Mouse (Mus musculus) midbrain, embryonic 12.5 days (tissue): ENCODE data around the gene Tagln2. TPM values are rescaled to one million over a fixed set of nuclear protein-coding genes. Genes with fewer than 3 reads are reported as not detected.

ENCODE experiments used
- ATAC-seq: fragments of 200-750 bp; cut with Nextera tagmentation; 2 replicates; pipeline ENCODE4 v1.8.0; 2017; ENCODE audit warnings: low read depth, moderate TSS enrichment, moderate library complexity; ENCODE audit not compliant: low FRiP score
- H3K27ac ChIP-seq: fragments of 300-500 bp; sonication (generic); replicated peaks from 2 replicates; pipeline ENCODE4 v1.5.1; 2016; ENCODE audit warnings: mild to moderate bottlenecking
- H3K27me3 ChIP-seq: fragments of 300-500 bp; sonication (generic); 2 replicates; pipeline ENCODE4 v1.6.1; 2016; ENCODE audit warnings: mild to moderate bottlenecking
- H3K36me3 ChIP-seq: fragments of 300-500 bp; sonication (generic); 2 replicates; pipeline ENCODE4 v1.6.1; 2016
- H3K4me1 ChIP-seq: fragments of 300-500 bp; sonication (generic); 2 replicates; pipeline ENCODE4 v1.6.1; 2016
- H3K4me2 ChIP-seq: fragments of 300-500 bp; sonication (generic); replicated peaks from 2 replicates; pipeline ENCODE4 v1.6.1; 2016; ENCODE audit warnings: mild to moderate bottlenecking, moderate library complexity
- H3K4me3 ChIP-seq: fragments of 300-500 bp; sonication (generic); 2 replicates; pipeline ENCODE4 v1.5.1; 2016; ENCODE audit warnings: mild to moderate bottlenecking
- H3K9ac ChIP-seq: fragments of 300-500 bp; sonication (generic); replicated peaks from 2 replicates; pipeline ENCODE4 v1.6.1; 2016; ENCODE audit warnings: mild to moderate bottlenecking, moderate library complexity
- H3K9me3 ChIP-seq: fragments of 300-500 bp; sonication (generic); 2 replicates; pipeline ENCODE4 v1.6.1; 2016; ENCODE audit warnings: mild to moderate bottlenecking
- WGBS: fragments of 180-500 bp; shearing (Covaris S2); methylation state at CpG from one replicate; pipeline ENCODE4 v1.1.7; 2016; 5-methylcytosine and 5-hydroxymethylcytosine counted together
- polyA plus RNA-seq: library from polyadenylated mRNA; unstranded; fragments of >200 nt; fragmentation: Nextera tagmentation; extraction: Ambion mirVana; gene quantifications from 2 replicates; pipeline ENCODE4 v1.2.1, GENCODE M21; 2016

Tagln2 gene
- polyA plus RNA-seq, 1 experiment from 2014 or later, result 45.9 TPM

DNA sequence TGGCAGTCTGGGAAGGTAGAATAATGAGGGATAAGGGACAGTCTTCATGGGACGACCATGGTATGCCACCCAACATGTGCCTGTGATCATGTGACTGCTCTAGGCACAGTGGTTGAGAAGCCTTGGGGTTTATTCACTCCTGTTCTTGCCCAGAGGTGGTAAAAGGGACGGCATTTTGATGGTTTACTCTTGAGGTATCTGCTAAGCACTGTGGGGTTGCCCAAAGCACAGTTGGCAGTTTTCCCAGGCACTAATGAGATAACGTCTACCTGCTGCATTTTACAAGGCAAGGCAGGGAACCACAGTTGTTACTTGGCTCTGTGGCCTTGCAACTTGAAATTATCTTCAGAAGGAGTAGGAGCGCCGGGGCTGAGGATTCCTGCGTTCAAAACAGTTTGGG lies 40.0 kb downstream of the Tagln2 start:
- Histone ChIP-seq H3K27me3 (peaks cover 8% of the 10 kb centered on the region; the same call in 1 of the 2 replicates), H3K4me1 (peaks cover 10% of the 10 kb centered on the region), H3K9me3 (no peaks in the 10 kb centered on the region), H3K27ac (no peak overlapping the region), H3K9ac (no peak overlapping the region), H3K36me3 (no peaks in the 10 kb centered on the region), H3K4me2 (no peak overlapping the region), H3K4me3 (no peak overlapping the region)
- WGBS, result 65% methylated on average over 6 of the region's 6 CpGs
- ATAC-seq, result 0 out of 2 replicates have a peak, but pooled peaks have one; percentile 38

DNA sequence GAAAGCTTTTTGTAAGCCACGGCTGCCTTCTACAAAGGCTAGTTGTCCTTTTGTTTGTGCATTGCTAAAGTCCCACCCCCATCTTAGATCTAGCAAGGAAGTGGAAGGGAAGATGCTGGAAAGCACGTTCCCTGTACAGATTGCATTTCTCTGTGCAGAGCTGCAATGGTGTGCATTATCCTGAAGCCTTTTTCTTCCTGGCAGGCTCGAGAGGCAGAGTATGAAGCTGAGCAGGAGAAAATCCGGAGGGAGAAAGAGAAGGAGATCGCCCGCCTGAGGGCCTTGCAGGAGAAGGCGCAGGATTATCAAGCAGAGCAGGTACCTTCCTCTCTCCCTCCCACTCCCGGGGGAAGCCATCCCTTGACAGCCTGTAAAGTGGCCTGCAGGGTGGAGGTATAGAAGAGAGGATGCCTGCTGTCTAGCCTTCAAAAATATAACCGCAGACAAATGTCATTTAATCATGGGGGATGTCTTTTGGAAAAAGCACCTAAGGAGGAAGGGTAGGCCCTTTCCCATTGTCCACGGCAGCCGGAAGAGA lies 40.5 kb downstream of the Tagln2 start:
- Histone ChIP-seq H3K36me3 (no peaks in the 10 kb centered on the region), H3K4me1 (peaks cover 10% of the 10 kb centered on the region), H3K4me2 (no peak overlapping the region), H3K27ac (0 out of 2 replicates have a peak overlapping the region, but pooled peaks have one; percentile 15), H3K4me3 (no peak overlapping the region), H3K27me3 (peaks cover 8% of the 10 kb centered on the region; the same call in 1 of the 2 replicates), H3K9ac (no peak overlapping the region), H3K9me3 (no peaks in the 10 kb centered on the region)
- 44% methylated on average over 11 of the region's 11 CpGs for WGBS
- no peak for ATAC-seq

DNA sequence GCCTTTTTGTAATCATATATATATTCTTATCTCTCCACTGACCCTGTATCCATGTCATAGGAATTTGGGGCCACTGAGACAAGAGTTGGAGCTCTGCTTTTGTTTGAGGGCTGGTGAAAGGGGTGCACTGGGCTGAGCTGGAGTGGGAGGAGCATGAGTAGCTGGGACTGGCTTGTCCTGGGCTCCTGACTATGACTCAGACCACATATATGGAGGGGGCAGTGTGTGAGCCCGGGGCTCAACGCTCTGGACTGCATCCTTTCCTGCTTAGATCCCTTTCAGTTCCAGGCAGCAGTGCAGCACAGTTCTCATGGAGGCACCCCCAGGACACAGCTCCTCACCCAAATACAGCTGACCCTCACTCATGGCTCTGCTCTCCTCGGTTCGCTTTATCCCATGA lies 46.2 kb downstream of the Tagln2 start:
- no peak for ATAC-seq
- no peak overlapping the region for H3K4me3 ChIP-seq
- no peak overlapping the region for H3K27ac ChIP-seq
- H3K9ac ChIP-seq, result no peak overlapping the region
- H3K9me3 ChIP-seq, result no peaks in the 10 kb centered on the region
- peaks cover 20% of the 10 kb centered on the region for H3K27me3 ChIP-seq
- H3K36me3 ChIP-seq, result no peaks in the 10 kb centered on the region
- no peak overlapping the region for H3K4me2 ChIP-seq
- H3K4me1 ChIP-seq, result peaks cover 19% of the 10 kb centered on the region
- WGBS, result 83% methylated on average over 4 of the region's 4 CpGs

DNA sequence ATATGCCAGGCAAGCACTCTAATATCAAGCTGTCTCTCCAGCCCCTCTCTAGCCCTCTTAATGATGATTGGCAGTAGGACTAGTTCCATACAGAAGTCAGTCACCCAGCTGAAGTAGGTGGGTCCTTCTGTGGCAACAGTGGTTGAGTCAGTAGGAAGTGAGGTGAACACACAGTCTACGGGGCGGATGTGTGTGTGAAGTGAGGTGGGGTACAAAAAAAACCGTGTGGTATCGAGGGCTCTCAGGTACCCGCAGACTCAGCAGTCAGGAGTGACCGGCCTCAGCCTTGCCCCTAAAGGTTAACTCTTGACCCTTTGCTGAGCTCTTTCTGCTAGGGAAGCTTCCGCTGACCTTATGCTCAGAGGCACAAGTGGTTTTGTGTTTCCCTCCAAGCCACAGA lies 48.7 kb downstream of the Tagln2 start:
- 65% methylated on average over 7 of the region's 7 CpGs for WGBS
- H3K9ac ChIP-seq, result no peak overlapping the region
- peaks cover 27% of the 10 kb centered on the region for H3K4me1 ChIP-seq
- no peak overlapping the region for H3K4me2 ChIP-seq
- H3K9me3 ChIP-seq, result no peaks in the 10 kb centered on the region
- no peak for ATAC-seq
- no peak overlapping the region for H3K4me3 ChIP-seq
- no peak overlapping the region for H3K27ac ChIP-seq
- H3K27me3 ChIP-seq, result peaks cover 29% of the 10 kb centered on the region
- no peaks in the 10 kb centered on the region for H3K36me3 ChIP-seq

DNA sequence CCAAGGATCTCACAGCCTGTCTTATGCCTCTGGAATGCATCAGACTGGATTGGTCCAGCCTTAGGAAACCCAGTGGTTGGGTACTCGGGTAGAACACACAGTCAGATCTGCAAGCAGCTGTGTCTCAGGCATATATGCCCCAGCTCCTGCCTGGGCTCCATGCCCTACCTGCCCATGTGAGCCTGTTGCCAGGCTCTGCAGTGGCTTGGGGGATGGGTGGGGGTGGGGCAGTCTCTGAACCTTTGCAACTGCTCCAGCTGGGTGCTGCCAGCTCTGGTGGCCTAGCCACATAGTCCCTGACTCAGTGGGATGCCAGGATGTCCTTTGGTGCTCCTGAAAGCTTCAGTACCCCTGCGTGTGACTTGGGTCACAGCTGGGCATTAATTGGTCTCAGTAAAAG lies 49.5 kb downstream of the Tagln2 start:
- Histone ChIP-seq H3K4me2 (peak overlapping the region; percentile 66), H3K4me1 (peaks cover 27% of the 10 kb centered on the region), H3K9me3 (no peaks in the 10 kb centered on the region), H3K9ac (no peak overlapping the region), H3K27ac (no peak overlapping the region), H3K27me3 (peaks cover 32% of the 10 kb centered on the region), H3K4me3 (no peak overlapping the region), H3K36me3 (no peaks in the 10 kb centered on the region)
- WGBS, result 6% methylated on average over 2 of the region's 2 CpGs
- ATAC-seq, result no peak

DNA sequence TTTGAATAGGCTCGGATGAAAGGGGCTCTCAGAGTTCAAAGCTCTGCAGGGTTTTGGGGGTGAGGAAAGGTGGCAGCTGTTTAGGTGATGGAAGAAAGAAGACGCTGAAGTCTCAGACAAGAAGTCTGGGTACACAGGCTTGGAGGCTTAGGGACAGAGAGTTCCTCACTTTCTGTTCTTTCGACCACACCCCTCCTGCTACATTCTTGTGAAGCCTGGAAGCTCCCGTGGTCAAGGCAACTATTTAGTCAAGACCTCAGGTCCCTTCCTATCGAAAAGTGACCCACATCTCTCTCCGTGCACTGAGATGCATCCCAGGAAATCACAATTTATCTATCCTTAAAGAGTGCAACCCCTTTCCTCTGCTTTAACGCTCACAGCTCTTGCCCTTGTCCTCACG lies 49.9 kb downstream of the Tagln2 start:
- peak overlapping the region; percentile 66 for H3K4me2 ChIP-seq
- H3K9me3 ChIP-seq, result no peaks in the 10 kb centered on the region
- H3K27ac ChIP-seq, result no peak overlapping the region
- H3K36me3 ChIP-seq, result no peaks in the 10 kb centered on the region
- H3K4me1 ChIP-seq, result peaks cover 27% of the 10 kb centered on the region
- H3K9ac ChIP-seq, result 0 out of 2 replicates have a peak overlapping the region, but pooled peaks have one; percentile 46
- 2% methylated on average over 8 of the region's 8 CpGs for WGBS
- no peak for ATAC-seq
- H3K27me3 ChIP-seq, result peaks cover 32% of the 10 kb centered on the region
- H3K4me3 ChIP-seq, result peak overlapping the region; percentile 43

DNA sequence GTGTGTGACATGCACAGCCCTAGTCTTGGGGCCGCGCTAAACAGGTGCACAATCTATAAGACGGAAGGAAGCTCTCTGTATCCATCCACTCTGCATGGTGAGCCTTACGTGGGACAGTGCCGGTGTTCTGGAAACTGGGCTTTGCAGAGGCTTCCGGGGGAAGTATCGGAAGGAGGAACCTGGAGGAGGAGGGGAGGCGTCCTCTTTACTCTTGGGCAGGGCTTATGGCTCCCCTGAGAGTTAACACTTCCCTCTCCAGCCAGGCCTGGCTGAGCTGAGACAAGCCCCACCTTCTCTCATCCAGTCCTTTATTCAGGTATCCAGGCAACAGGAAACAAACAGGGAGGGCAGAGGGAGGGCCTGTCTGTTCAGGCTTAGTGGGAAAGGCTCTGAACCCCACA lies 50.7 kb downstream of the Tagln2 start:
- ATAC-seq, result peak; percentile 88
- H3K27me3 ChIP-seq, result peaks cover 32% of the 10 kb centered on the region
- under 1% methylated on average over 8 of the region's 8 CpGs for WGBS
- H3K4me3 ChIP-seq, result peak overlapping the region; percentile 43
- no peaks in the 10 kb centered on the region for H3K9me3 ChIP-seq
- H3K4me2 ChIP-seq, result peak overlapping the region; percentile 66
- H3K4me1 ChIP-seq, result peaks cover 27% of the 10 kb centered on the region
- H3K9ac ChIP-seq, result peak overlapping the region; percentile 46
- H3K27ac ChIP-seq, result peak overlapping the region; percentile 46; the same call in 1 of the 2 replicates
- H3K36me3 ChIP-seq, result no peaks in the 10 kb centered on the region

DNA sequence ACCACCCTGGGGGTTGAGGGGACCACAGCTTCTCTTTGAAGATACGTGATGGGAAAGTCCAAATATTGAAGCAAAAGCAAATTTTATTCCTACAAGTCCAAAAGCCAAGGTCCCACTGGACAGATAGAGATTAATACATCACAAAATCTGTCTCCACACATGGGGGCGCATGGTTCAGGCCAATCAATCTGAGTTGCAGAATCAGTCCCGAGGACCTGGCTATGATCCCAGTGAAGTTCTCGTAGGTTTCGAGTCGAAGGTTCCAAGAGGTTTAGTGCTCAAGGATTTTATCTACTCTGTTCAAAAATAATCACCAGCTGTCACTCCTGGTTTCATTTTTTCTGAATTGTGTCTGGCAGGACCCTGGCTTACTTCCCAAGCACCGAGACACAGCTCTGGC lies 51.2 kb downstream of the Tagln2 start:
- H3K36me3 ChIP-seq, result no peaks in the 10 kb centered on the region
- peak overlapping the region; percentile 46; the same call in 1 of the 2 replicates for H3K9ac ChIP-seq
- H3K27me3 ChIP-seq, result peaks cover 35% of the 10 kb centered on the region
- 49% methylated on average over 7 of the region's 7 CpGs for WGBS
- peaks cover 27% of the 10 kb centered on the region for H3K4me1 ChIP-seq
- ATAC-seq, result no peak; the same call in 1 of the 2 replicates
- H3K27ac ChIP-seq, result no peak overlapping the region
- H3K4me2 ChIP-seq, result peak overlapping the region; percentile 66
- H3K4me3 ChIP-seq, result no peak overlapping the region
- no peaks in the 10 kb centered on the region for H3K9me3 ChIP-seq

DNA sequence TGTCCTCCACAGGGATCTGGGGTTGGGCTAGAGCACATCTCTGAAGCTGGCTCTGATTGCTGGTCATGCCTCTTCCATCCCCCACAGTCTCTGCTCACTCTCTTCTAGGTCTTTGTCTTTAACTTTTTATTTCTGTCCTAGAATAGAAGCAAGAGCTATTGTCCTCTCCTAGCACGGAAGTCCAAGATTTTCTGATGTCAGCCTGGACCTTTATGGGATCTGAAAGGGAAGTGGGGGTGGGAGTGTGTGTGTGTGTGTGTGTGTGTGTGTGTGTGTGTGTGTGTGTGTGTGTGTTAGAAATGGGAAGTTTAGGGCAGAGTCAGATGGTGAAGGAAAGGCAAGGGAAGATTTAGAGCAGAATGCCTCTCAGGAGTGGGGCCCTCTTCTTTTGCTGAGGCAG lies 52.8 kb downstream of the Tagln2 start:
- Histone ChIP-seq H3K9me3 (no peaks in the 10 kb centered on the region), H3K9ac (no peak overlapping the region), H3K4me1 (peaks cover 27% of the 10 kb centered on the region), H3K27ac (no peak overlapping the region), H3K4me2 (no peak overlapping the region), H3K36me3 (no peaks in the 10 kb centered on the region), H3K27me3 (peaks cover 43% of the 10 kb centered on the region), H3K4me3 (no peak overlapping the region)
- WGBS, result 45% methylated on average over 1 of the region's 1 CpGs
- ATAC-seq, result no peak

DNA sequence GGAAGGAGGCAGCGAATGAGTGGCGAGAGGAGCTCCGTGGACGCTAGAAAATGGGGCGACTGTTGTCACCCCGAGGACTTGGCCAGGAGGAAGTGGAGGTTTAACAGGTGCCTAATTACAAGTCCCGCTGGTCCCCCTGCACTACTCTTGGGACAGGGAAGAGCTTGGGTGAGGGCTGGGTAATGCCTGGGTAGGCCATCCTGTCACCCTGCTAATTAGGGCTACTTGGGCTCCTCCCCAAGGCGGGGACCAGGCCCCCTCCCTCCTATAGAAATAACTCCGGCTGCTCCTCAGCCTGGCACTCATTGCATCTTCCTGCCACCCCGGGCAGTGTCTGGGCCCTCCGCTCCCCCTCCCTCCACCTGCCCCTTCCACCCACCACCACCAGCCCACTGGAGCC lies 55.8 kb downstream of the Tagln2 start, which contains the start of gene Vsig8:
Gene Vsig8 (plus strand): TSS at position 301 of the 400 bp plus-strand sequence.
- no peak within 1 kb of the TSS for H3K9ac ChIP-seq
- no peak within 1 kb of the TSS for H3K4me2 ChIP-seq
- no peak within 1 kb of the TSS for H3K4me3 ChIP-seq
- H3K27ac ChIP-seq, result no peak within 1 kb of the TSS
- peaks cover 12% of the 10 kb centered on the region for H3K4me1 ChIP-seq
- peaks cover 49% of the 10 kb centered on the region for H3K27me3 ChIP-seq
- H3K36me3 ChIP-seq, result no peaks in the 10 kb centered on the region
- H3K9me3 ChIP-seq, result no peaks in the 10 kb centered on the region
- WGBS, result 87% methylated on average over 11 of the region's 11 CpGs
- ATAC-seq, result no peak

Other genes starting within 250 kb of the Tagln2 start
- not detected in 2 replicates for gene Atp1a4, start 241.6 kb upstream of the Tagln2 start, polyA plus RNA-seq
- 103 and 106 TPM in 2 replicates for gene Igsf8, start 238.4 kb upstream of the Tagln2 start, polyA plus RNA-seq
- 12.8 and 13.2 TPM in 2 replicates for gene Atp1a2, start 202.0 kb upstream of the Tagln2 start, polyA plus RNA-seq
- gene Kcnj9, start 170.7 kb upstream of the Tagln2 start, polyA plus RNA-seq, result 1.7 and 2.7 TPM in 2 replicates
- 0.64 and 0.85 TPM in 2 replicates for gene Kcnj10, start 158.8 kb upstream of the Tagln2 start, polyA plus RNA-seq
- gene Pigm, start 123.5 kb upstream of the Tagln2 start, polyA plus RNA-seq, result 10.7 and 11.4 TPM in 2 replicates
- 0.18 TPM in 1 of 2 replicates, not detected in the other for gene Slamf9, start 24.7 kb upstream of the Tagln2 start, polyA plus RNA-seq
- 86.1 and 99.3 TPM in 2 replicates for gene Igsf9, start 18.3 kb upstream of the Tagln2 start, polyA plus RNA-seq
- gene Cfap45, start 20.8 kb downstream of the Tagln2 start, polyA plus RNA-seq, result 1.2 TPM in 2 replicates
- 0.15 TPM in 1 of 2 replicates, not detected in the other for gene Vsig8, start 55.9 kb downstream of the Tagln2 start, polyA plus RNA-seq
- not detected in 2 replicates for gene Slamf8, start 90.5 kb downstream of the Tagln2 start, polyA plus RNA-seq
- gene Fcrl6, start 102.5 kb downstream of the Tagln2 start, polyA plus RNA-seq, result 0.31 TPM in 1 of 2 replicates, not detected in the other
- gene Dusp23, start 132.9 kb downstream of the Tagln2 start, polyA plus RNA-seq, result 6.8 TPM in 2 replicates
- not detected in 2 replicates for gene Crp, start 198.0 kb downstream of the Tagln2 start, polyA plus RNA-seq